Mouse (Mus musculus) NIH3T3 (cell line): ENCODE measurements around the gene Kansl1.
"Not testable (repeated sequence)": the region's sequence is repeated elsewhere in the genome, so short reads cannot be mapped to it uniquely, and the experiment has no call there.

Source experiments
- DNase-seq: peaks from one replicate; pipeline ENCODE4 v3.0.0-alpha.2; 2012; ENCODE audit warnings: low read depth

The Kansl1 gene

GRCm38 (mm10) chr11:104468751-104469268, at the start of gene Kansl1:
Gene Kansl1, minus strand, starts transcription at chr11:104468861.
- peak; percentile 55 for DNase-seq

- no peak for DNase-seq
Measured at GRCm38 (mm10) chr11:104512436-104512835, 43.8 kb upstream of the Kansl1 start.

DNA sequence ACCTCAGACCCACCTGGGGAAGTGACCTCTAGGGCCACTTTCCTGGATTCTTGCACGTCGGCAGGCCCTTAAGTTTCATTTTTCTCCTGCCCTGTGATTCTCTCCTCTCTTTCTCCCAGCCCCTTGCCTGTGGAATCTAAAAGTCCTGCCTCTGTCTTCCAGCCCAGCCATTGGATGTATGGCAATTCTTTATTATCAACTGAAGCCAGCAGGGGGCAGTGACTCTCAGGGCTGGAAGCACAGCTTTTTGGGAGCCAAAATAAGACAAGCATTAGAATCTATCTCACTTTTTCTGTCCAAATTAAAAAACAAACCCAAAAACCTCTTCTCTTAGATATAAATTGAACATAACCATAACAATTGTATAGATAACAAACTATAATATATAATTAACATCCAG, 41.9 kb upstream of the Kansl1 start:
- DNase-seq, result peak; percentile 79

- DNase-seq, result peak; percentile 10
Measured at GRCm38 (mm10) chr11:104508455-104508854, 39.8 kb upstream of the Kansl1 start.

GRCm38 (mm10) chr11:104488292-104488691, 19.6 kb upstream of the Kansl1 start:
- DNase-seq, result peak; percentile 7

GRCm38 (mm10) chr11:104481971-104482370, 13.3 kb upstream of the Kansl1 start:
- no peak for DNase-seq

DNA sequence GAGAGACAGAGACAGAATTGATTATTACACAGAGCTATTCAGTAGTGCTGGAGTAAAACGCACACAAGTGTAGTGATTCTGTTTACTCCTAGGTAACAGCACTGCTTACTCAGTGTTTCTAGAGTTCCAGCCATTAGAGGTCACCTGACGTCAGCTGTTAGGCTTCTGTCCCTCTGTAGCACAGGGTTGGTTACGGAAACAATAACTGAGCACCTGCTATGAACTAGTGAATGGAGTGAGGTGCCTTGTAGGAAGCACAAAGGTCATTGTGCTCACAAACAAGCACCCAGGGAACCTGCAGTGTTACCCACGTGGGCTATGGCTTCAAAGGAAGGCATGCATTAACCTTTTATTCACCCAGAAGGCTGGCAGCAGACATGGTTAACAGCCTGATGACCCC, 10.8 kb upstream of the Kansl1 start:
- no peak for DNase-seq

DNA sequence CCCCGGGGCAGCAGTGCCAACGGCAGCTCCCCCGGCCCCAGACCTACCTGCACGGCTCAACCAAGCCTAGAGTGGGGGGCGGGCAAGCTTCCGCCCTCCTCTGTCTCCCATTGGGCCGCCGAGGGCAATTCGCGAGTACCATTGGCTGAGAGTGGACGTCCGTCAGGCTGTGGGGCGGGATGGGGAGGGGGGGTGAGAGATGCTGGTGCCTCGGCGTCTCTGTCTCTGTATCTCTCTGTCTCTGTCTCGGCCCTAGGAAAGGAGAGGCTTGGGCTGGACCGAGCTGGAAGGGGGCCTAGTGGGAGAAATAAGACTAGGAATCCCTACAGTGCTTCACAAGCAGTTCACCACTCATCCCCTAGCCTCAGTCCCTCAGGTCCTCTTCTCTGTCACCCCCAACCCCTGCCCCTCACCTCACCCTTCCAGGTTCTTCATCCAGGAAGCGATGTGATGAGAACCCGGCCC, 742 bp upstream of the Kansl1 start:
- peak; percentile 98 for DNase-seq

GRCm38 (mm10) chr11:104467698-104468097, 963 bp downstream of the Kansl1 start:
- DNase-seq, result no peak

DNA sequence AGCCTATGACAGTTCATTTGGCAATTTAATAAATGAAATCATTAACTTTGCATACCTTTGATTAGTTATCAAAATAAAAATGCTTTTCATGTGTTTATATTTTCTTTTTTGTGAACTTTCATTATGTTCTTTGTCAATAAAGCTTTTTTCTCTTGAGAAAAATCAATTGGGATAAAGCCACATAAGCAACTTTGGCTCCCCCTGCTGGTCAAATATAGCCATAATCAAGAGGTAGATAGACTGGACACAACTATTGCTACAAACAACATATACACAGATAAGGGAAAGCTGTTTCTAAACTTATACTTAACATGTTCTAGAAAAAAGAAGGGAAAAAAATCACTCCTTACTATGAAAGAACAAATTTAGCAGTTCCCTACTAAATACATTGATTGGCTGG, 7.1 kb downstream of the Kansl1 start:
- DNase-seq, result peak; percentile 92

GRCm38 (mm10) chr11:104459671-104460070, 9.0 kb downstream of the Kansl1 start:
- no peak for DNase-seq

GRCm38 (mm10) chr11:104458507-104458906, 10.2 kb downstream of the Kansl1 start:
- DNase-seq, result no peak

GRCm38 (mm10) chr11:104452709-104453108, 16.0 kb downstream of the Kansl1 start:
- no peak for DNase-seq

DNA sequence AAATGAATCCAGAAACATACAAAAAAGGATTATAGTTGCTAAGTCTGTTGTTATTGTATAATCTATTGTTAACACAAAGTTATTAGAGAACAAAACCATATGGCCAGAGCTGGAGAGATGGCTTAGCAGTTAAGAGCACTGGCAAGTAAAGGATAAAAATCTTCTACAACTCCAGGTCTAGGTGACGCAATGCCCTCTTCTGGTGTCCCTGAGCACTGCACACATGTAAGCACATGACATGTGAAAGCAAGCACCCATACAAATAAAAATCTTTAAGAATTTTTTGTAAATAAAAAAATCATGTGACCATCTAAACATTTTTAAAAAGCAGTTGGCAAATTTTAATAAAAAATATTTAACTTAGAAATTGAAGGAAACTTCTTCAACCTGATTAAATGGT, 17.4 kb downstream of the Kansl1 start:
- DNase-seq, result peak; percentile 18

DNA sequence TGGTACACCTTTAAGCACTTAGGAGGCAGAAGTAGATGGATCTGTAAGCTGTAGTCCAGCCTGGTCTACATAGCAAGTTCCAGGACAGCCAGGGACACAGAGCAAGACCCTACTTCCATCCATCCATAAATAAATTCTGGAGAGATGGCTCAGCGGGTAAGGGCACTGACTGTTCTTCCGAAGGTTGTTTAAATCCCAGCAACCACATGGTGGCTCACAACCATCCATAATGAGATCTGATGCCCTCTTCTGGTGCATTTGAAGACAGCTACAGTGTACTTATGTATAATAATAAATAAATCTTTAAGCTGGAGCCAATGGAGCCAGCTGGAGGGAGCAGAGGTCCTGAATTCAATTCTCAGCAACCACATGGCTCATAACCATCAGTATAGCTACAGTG, 20.2 kb downstream of the Kansl1 start:
- not testable (repeated sequence) for DNase-seq

- no peak for DNase-seq
Measured at GRCm38 (mm10) chr11:104445538-104445937, 23.1 kb downstream of the Kansl1 start.

DNA sequence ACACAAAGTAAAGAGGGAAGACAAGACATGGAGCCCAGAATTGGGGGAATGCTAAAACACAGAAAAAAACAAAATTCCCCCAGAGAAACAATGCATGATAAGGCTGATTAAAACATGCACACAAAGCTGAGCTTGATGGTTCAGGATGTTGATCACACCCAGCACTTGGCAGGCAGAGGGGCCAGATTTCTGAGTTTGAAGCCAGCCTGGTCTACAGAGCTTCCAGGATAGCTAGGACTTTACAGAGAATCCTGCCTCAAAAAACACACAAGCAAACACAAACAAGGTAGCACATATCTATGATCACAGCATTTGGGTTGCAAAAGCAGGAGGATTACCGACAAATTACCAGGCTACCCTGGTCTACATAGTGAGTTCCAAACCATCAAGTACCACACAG, 23.6 kb downstream of the Kansl1 start:
- DNase-seq, result no peak

- DNase-seq, result no peak
Measured at GRCm38 (mm10) chr11:104443359-104443758, 25.3 kb downstream of the Kansl1 start.

DNA sequence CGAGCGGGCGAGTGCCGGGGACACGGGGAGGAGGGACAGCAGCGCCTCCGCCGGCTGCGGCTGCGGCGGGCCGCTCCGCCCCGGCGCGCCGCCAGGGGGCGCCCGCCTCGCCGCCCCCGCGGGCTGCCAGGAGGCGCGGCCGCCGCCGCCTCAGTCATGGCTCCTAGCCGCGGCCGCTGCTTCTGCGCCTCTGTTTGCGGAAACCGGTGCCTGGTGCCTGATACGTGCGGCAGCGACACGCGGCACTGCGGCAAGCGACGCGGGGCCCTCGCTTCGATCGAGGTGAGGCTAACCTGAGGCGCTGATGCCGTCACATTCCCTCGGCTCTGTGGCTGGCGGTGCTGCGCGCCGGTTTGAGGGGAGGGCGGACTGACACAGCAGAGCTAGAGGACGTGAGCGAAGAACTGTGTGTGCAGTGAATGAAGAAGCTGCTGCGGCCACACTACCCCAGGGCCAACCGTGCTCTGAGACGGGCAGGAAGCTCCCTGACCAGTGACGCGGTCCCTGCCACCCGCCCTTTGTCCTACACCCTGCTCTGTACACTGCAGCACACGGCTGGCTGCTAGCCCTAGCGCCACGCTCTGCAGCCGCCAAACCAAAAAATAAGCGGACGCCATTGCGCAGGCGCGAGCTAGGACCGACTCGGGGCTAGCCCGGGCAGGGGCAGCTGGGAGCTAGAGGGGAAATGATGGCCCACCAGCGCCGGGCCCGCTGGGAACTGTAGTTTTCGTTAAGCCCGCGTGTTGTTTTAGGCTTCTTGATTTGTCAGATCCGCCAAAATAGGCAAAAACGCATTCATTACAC, 26.1 kb downstream of the Kansl1 start:
- peak; percentile 96 for DNase-seq

DNA sequence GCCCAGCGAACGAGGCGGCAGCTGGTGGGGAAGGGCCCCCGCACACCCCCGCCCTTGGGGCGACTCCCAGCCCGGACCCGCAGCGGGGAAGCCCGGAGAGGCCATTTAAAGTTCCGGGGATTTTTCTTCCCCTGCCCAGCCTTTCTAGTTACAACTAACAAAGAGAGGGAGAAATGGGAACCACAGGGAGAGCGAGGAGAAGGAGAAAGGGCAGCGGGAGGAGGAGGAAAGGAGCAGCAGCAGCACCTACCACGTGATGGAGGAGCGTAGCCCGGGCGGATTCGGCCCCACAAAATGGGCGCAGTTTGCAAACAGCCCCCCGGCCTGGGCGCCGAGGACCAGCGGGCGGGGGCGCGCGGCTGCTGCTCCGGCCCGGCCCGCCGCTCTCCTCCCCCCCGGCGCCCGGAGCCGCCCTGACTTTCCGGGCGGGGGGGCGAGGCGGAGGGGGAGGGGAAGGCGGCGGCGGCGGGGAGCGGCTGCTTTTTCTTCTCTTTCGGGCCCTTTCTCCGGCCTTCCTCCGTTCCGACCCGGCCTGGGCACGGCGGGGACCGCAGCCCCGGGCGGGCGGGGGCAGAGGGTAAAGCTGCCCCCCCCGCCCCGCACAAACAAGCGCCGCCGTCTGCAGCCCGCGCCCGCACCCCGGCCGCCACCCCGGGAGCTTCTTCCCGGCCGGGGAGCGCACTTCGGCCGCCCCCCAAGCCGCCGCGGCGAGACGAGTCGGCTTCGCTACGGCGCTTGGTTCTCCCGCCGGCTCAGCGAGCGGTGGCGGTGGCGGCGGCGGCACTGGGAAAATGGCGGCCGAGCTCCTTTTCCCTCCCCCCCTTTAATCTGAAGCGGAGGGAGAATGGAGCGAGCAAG, 27.0 kb downstream of the Kansl1 start:
- peak; percentile 83 for DNase-seq

- peak; percentile 38 for DNase-seq
Measured at GRCm38 (mm10) chr11:104440521-104441474, 27.9 kb downstream of the Kansl1 start.

DNA sequence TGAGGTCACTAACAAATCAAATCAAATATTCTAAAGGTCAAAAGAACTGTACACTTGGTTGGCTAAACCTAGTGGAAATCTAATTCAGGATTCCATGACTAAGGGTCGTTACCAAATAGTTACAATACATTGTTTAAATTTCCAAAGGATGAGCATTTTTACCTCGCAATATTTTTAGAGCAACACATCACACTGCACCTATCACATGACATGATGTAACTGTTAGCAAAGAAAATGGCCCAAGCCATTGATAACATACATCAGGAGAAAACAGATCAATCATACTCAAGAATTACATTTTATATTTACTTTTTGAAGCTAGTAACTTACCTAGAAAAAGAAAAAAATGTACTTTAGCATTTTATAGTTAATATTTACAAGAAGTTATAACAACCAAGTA, 29.0 kb downstream of the Kansl1 start:
- no peak for DNase-seq
